Mouse (Mus musculus) heart, adult 9 months (tissue): ENCODE measurements at regions not wholly inside any gene's neighbourhood (a gene's known extent, or its start where the extent isn't known, plus 50 kb on each side); places are given as distances from the start of the nearest gene placed in this dataset.
A peak's percentile ranks its signal among the peaks of the same experiment; 100 is the strongest.

Source experiments
- DNase-seq, 2 experiments: peaks; one replicate each; pipeline ENCODE4 v3.0.0; 2022; ENCODE audit warnings: low spot score in 2 of 2

GRCm38 (mm10) chr13:18063677-18064076 is 70.5 kb upstream of the Yae1d1 start:
- peak; percentile 4 for DNase-seq

DNA sequence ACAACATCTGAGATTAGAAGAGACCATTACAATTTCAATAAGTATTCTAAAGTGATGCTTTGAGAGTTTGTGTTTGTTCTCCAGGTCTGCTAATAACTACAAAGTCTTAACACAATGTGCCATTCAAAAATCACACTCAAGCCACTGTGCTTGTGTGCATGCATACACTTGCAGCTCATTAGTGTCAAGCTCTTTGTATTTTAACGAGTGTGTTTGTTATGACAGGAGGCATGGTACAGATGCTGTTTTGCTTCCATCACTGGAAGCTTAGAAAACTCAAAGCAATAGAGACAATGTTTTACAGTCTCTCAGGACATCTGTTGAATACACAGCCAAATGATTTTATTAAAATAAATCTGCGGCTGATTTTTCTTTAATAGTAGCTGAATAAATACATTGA is 67.1 kb upstream of the Yae1d1 start:
- DNase-seq, result no peak

- DNase-seq, result peak in 1 of 2 experiments; percentile 21
Observed at GRCm38 (mm10) chr13:18057231-18057912, 64.2 kb upstream of the Yae1d1 start.

DNA sequence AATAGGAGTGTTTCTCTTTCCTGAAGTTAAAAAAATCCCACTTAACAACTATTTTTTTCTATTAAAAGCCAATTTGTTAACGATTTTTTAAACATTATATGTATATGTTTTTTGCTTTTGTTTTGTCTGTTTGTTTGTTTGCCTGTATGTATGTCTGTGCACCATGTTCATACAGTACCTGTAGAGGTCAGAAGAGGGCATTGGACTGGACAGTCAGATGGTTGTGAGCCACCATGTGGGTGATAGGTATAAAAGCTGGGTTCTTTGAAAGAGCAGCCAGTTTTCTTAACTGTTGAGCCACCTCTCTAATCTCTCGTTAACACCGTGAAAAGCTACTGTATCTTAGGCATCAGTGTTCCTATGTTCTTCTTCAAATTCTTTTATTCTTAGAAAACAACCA is 63.7 kb upstream of the Yae1d1 start:
- no peak for DNase-seq

DNA sequence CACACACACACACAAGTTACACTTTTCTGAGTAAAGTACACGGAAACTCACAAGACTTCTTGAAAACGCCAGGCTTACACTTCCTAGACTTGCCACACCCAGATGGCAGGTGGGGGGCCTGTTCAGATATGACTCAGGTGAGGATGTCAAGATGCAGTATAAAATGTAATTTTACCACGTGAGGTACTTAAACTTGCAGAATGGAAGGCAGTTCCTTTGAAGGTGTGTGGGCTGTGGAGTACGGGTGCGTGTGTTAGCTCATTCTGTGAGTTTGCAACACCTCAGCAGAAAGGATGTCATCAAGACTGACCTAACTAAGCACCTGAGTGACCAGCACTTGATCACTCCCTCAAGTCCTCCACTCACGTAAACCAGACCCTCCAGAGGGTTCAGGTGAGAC is 50.0 kb upstream of the Yae1d1 start:
- no peak for DNase-seq
